Mouse (Mus musculus): ENCODE results near the gene C1s2. TPM values are rescaled to one million over a fixed set of nuclear protein-coding genes. Genes with fewer than 3 reads are reported as not detected.
"Not testable (repeated sequence)": the region's sequence is repeated elsewhere in the genome, so short reads cannot be mapped to it uniquely, and the experiment has no call there.

The C1s2 gene
- polyA plus RNA-seq, 1 experiment from 2014 or later = 0.26 TPM

DNA sequence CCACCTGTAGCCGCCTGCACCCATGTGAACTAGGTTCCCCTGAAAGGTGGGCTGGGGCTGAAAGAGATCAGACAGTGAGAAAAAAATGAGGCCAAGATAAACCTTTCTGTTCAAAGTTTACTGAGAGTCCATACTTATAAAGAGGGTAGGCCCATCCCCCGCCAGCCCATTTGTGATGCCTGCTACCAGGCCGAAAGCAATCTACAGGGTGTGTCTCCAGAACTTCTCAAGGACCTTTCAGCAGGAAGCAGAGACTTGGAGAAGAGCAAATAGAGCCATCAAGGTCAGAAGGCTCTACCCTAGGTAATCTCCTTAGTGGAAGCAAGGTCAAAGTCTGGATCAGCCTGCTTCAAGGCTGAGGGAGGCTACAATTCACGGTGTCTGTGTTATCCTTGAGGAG lies 33.9 kb downstream of the C1s2 start:
- Histone ChIP-seq H3K27me3 (ENCODE audit: control insufficient read depth, insufficient read depth, low read depth, low read length) (no peaks in the 10 kb centered on the region), H3K9ac (ENCODE audit: low read depth, low read length) (no peak overlapping the region), H3K4me2 (ENCODE audit: low read length) (no peak overlapping the region), H3K4me3 (ENCODE audit: low read depth, low read length) (no peak overlapping the region), H3K36me3 (ENCODE audit: control insufficient read depth, insufficient read depth, low read length) (no peaks in the 10 kb centered on the region), H3K4me1 (ENCODE audit: control insufficient read depth, insufficient read depth, low read length) (no peaks in the 10 kb centered on the region), H3K27ac (ENCODE audit: low read length) (no peak overlapping the region), H3K9me3 (replicated peaks; ENCODE audit: control insufficient read depth, low read length, poor library complexity, severe bottlenecking) (peaks cover 2% of the 10 kb centered on the region; the same call in 1 of the 2 replicates)
- ATAC-seq = no peak
- 91% methylated on average over 4 of the region's 4 CpGs for WGBS

DNA sequence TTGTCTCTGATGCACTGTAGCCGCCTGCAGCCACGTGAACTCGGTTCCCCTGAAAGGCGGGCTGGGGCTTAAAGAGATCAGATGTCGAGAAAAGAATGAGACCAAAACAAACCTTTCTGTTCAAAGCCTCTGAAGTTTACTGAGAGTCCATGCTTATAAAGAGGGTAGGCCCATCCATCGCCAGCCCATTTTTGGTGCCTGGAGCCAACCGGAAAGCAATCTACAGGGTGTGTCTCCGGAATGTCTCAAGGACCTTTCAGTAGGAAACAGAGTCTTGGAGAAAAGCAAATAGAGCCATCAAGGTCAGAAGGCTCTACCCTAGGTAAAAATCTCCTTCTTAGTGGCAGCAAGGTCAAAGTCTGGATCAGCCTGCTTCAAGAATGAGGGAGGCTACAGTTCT lies 42.8 kb downstream of the C1s2 start:
- 82% methylated on average over 8 of the region's 8 CpGs for WGBS
- ATAC-seq = no peak
- Histone ChIP-seq H3K9me3 (replicated peaks; ENCODE audit: control insufficient read depth, low read length, poor library complexity, severe bottlenecking) (no peaks in the 10 kb centered on the region), H3K36me3 (ENCODE audit: control insufficient read depth, insufficient read depth, low read length) (no peaks in the 10 kb centered on the region), H3K9ac (ENCODE audit: low read depth, low read length) (no peak overlapping the region), H3K27me3 (ENCODE audit: control insufficient read depth, insufficient read depth, low read depth, low read length) (no peaks in the 10 kb centered on the region), H3K4me2 (ENCODE audit: low read length) (no peak overlapping the region), H3K4me3 (ENCODE audit: low read depth, low read length) (no peak overlapping the region), H3K27ac (ENCODE audit: low read length) (no peak overlapping the region), H3K4me1 (ENCODE audit: control insufficient read depth, insufficient read depth, low read length) (no peaks in the 10 kb centered on the region)

DNA sequence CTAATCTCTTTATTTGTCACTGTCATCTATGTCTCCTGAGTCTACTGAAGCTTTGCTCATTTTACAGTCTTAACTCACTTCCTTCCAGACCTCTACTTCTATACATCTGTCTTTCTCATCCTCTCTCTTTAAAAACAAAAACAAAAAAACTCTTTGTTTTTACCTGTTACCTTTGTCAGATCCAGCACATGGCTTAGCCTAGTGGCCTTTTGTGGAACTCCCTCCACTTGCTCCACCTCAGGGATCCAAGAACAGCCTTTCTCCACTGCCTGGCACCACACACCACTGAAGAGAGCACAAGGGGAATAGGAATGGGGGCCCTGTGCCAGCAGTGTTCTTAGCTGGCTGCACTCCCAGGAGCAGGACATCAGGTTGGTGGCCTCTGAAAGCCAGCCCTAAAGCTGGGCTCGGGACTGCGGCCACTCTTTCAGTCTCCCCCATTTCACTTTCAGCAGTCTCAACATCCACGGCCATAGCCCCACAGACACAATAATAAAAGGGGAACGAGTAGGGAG lies 43.6 kb downstream of the C1s2 start:
- Histone ChIP-seq H3K4me3 (ENCODE audit: low read depth, low read length) (no peak overlapping the region), H3K27me3 (ENCODE audit: control insufficient read depth, insufficient read depth, low read depth, low read length) (no peaks in the 10 kb centered on the region), H3K36me3 (ENCODE audit: control insufficient read depth, insufficient read depth, low read length) (no peaks in the 10 kb centered on the region), H3K4me1 (ENCODE audit: control insufficient read depth, insufficient read depth, low read length) (no peaks in the 10 kb centered on the region), H3K27ac (ENCODE audit: low read length) (no peak overlapping the region), H3K4me2 (ENCODE audit: low read length) (no peak overlapping the region), H3K9ac (ENCODE audit: low read depth, low read length) (no peak overlapping the region), H3K9me3 (replicated peaks; ENCODE audit: control insufficient read depth, low read length, poor library complexity, severe bottlenecking) (no peaks in the 10 kb centered on the region)
- 84% methylated on average over 4 of the region's 4 CpGs for WGBS
- no peak for ATAC-seq

DNA sequence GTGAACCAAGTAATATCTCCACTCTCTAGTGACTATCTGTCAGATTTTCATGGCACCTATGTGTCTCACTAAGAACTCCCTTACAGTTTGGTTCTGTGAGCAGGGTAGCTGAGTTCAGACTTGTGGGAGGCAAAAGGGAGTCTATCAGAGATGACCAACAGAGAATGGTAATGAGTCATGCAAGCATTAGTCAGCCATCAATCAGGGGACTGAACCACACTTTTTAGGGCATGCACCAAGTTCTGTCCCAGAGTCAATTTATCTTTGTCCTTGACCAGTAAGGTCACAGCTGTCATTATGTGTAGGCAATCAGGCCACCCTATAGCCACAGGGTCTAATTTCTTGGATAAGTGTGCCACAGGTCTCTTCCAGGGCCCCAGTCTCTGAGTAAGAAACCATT lies 47.1 kb downstream of the C1s2 start:
- H3K4me3 ChIP-seq (ENCODE audit: low read depth, low read length) = no peak overlapping the region
- no peak overlapping the region for H3K9ac ChIP-seq (ENCODE audit: low read depth, low read length)
- no peaks in the 10 kb centered on the region for H3K27me3 ChIP-seq (ENCODE audit: control insufficient read depth, insufficient read depth, low read depth, low read length)
- H3K4me1 ChIP-seq (ENCODE audit: control insufficient read depth, insufficient read depth, low read length) = no peaks in the 10 kb centered on the region
- no peak overlapping the region for H3K27ac ChIP-seq (ENCODE audit: low read length)
- no peak for ATAC-seq
- H3K9me3 ChIP-seq (replicated peaks; ENCODE audit: control insufficient read depth, low read length, poor library complexity, severe bottlenecking) = no peaks in the 10 kb centered on the region
- H3K36me3 ChIP-seq (ENCODE audit: control insufficient read depth, insufficient read depth, low read length) = no peaks in the 10 kb centered on the region
- H3K4me2 ChIP-seq (ENCODE audit: low read length) = no peak overlapping the region

DNA sequence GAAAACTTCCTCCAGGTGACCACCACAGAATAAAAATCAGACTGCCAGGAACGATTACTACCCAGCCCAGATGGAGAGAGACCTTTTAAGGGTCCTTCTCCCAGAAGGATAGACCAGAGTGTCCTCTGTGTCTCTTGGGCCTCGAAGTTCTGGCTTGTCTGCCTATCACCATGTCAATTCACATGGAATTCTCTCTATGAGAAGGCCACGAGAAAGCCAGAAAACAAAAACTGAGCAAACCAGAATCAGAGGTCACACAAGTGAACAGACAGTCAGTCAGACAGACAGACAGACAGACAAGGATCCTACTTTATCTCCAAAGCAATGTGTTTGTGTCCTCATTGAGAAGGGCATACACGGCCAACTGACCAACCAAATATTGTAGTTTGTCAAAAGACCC lies 49.6 kb downstream of the C1s2 start:
- Histone ChIP-seq H3K4me2 (ENCODE audit: low read length) (no peak overlapping the region), H3K36me3 (ENCODE audit: control insufficient read depth, insufficient read depth, low read length) (no peaks in the 10 kb centered on the region), H3K9me3 (replicated peaks; ENCODE audit: control insufficient read depth, low read length, poor library complexity, severe bottlenecking) (no peaks in the 10 kb centered on the region), H3K9ac (ENCODE audit: low read depth, low read length) (no peak overlapping the region), H3K4me3 (ENCODE audit: low read depth, low read length) (no peak overlapping the region), H3K4me1 (ENCODE audit: control insufficient read depth, insufficient read depth, low read length) (no peaks in the 10 kb centered on the region), H3K27me3 (ENCODE audit: control insufficient read depth, insufficient read depth, low read depth, low read length) (no peaks in the 10 kb centered on the region), H3K27ac (ENCODE audit: low read length) (no peak overlapping the region)
- no peak for ATAC-seq
- WGBS = 75% methylated on average over 4 of the region's 4 CpGs

DNA sequence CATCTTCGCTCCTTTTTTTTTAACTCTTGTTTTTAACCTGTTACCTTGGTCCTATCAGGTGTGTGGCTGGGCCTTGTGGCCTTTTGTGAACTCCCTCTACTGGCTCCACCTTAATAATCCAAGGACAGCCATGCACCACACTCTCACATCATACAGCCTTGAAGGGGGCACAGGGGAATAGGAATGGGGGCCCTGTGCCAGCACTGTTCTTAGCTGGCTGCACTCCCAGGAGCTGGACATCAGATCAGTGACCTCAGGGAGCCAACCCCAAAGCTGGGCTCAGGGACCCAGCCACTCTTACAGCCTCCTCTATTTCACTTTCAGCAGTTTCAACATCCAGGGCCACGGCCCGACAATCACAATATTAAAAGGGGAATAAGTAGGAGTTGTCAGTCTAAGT lies 50.1 kb downstream of the C1s2 start:
- Histone ChIP-seq H3K9me3 (replicated peaks; ENCODE audit: control insufficient read depth, low read length, poor library complexity, severe bottlenecking) (no peaks in the 10 kb centered on the region), H3K4me1 (ENCODE audit: control insufficient read depth, insufficient read depth, low read length) (no peaks in the 10 kb centered on the region), H3K9ac (ENCODE audit: low read depth, low read length) (no peak overlapping the region), H3K4me3 (ENCODE audit: low read depth, low read length) (no peak overlapping the region), H3K27ac (ENCODE audit: low read length) (no peak overlapping the region), H3K36me3 (ENCODE audit: control insufficient read depth, insufficient read depth, low read length) (no peaks in the 10 kb centered on the region), H3K27me3 (ENCODE audit: control insufficient read depth, insufficient read depth, low read depth, low read length) (no peaks in the 10 kb centered on the region), H3K4me2 (ENCODE audit: low read length) (no peak overlapping the region)
- 88% methylated on average over 3 of the region's 3 CpGs for WGBS
- ATAC-seq = no peak

DNA sequence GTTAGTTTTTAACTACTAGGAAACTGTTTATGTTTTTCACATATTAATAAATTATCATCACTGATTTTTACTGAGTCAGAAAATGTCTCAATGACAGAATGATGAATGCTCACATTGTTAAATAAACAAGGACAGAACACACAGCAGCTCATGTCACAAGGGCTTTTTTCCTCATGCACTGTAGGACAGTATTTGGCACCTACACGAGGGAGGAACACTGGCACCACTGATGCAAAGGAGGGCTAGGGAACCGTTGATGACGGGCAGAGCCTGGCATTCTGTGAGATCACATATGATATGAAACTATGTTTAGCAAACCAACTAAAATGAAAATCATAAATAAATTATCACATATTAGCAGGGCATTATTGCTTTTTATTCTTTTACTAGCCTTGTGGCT lies 51.0 kb downstream of the C1s2 start:
- WGBS = 80% methylated on average over 3 of the region's 3 CpGs
- no peak overlapping the region for H3K4me2 ChIP-seq (ENCODE audit: low read length)
- no peak for ATAC-seq
- no peaks in the 10 kb centered on the region for H3K27me3 ChIP-seq (ENCODE audit: control insufficient read depth, insufficient read depth, low read depth, low read length)
- H3K9ac ChIP-seq (ENCODE audit: low read depth, low read length) = no peak overlapping the region
- H3K36me3 ChIP-seq (ENCODE audit: control insufficient read depth, insufficient read depth, low read length) = no peaks in the 10 kb centered on the region
- no peak overlapping the region for H3K27ac ChIP-seq (ENCODE audit: low read length)
- no peaks in the 10 kb centered on the region for H3K9me3 ChIP-seq (replicated peaks; ENCODE audit: control insufficient read depth, low read length, poor library complexity, severe bottlenecking)
- H3K4me3 ChIP-seq (ENCODE audit: low read depth, low read length) = no peak overlapping the region
- no peaks in the 10 kb centered on the region for H3K4me1 ChIP-seq (ENCODE audit: control insufficient read depth, insufficient read depth, low read length)

DNA sequence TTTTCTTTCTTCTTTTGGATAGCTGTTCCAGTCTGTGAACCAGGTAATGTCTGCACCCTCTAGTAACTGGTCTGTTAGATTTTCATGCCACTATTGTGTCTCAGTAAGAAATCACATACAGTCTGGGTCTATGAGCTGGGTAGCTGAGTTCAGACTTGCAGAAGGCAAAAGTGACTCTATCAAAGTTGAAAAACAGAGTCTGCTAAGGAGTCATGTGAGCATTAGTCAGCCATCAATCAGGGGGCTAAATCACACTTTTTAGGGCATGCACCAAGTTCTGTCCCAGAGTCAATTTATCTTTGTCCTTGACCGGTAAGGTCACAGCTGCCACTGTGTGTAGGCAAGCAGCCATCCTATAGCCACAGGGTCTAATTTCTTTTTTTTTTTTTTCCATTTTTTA lies 53.7 kb downstream of the C1s2 start:
- no peaks in the 10 kb centered on the region for H3K4me1 ChIP-seq (ENCODE audit: control insufficient read depth, insufficient read depth, low read length)
- WGBS = 100% methylated on average over 1 of the region's 1 CpGs
- no peaks in the 10 kb centered on the region for H3K36me3 ChIP-seq (ENCODE audit: control insufficient read depth, insufficient read depth, low read length)
- no peaks in the 10 kb centered on the region for H3K9me3 ChIP-seq (replicated peaks; ENCODE audit: control insufficient read depth, low read length, poor library complexity, severe bottlenecking)
- H3K4me3 ChIP-seq (ENCODE audit: low read depth, low read length) = no peak overlapping the region
- H3K9ac ChIP-seq (ENCODE audit: low read depth, low read length) = no peak overlapping the region
- ATAC-seq = no peak
- no peak overlapping the region for H3K27ac ChIP-seq (ENCODE audit: low read length)
- H3K27me3 ChIP-seq (ENCODE audit: control insufficient read depth, insufficient read depth, low read depth, low read length) = no peaks in the 10 kb centered on the region
- H3K4me2 ChIP-seq (ENCODE audit: low read length) = no peak overlapping the region

DNA sequence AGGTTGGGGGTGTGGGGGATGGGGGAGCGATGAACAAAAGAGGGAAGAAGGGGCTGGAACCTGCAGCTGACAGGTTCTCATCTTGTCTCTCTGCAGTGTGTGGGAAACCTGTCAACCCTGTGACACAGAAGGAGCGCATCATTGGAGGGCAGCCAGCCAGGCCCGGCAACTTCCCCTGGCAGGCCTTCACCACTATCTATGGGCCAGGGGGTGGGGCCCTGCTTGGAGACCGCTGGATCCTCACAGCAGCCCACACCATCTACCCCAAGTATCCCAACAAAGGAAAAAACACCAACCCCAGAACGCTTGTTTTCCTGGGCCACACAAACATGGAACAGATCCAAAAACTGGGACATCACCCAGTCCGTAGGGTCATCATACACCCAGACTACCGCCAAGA lies 55.7 kb downstream of the C1s2 start:
- 85% methylated on average over 6 of the region's 7 CpGs for WGBS
- not testable (repeated sequence) for H3K4me1 ChIP-seq (ENCODE audit: control insufficient read depth, insufficient read depth, low read length); H3K4me3 ChIP-seq (ENCODE audit: low read depth, low read length); H3K9me3 ChIP-seq (replicated peaks; ENCODE audit: control insufficient read depth, low read length, poor library complexity, severe bottlenecking); H3K36me3 ChIP-seq (ENCODE audit: control insufficient read depth, insufficient read depth, low read length); H3K4me2 ChIP-seq (ENCODE audit: low read length); H3K27me3 ChIP-seq (ENCODE audit: control insufficient read depth, insufficient read depth, low read depth, low read length); H3K9ac ChIP-seq (ENCODE audit: low read depth, low read length); H3K27ac ChIP-seq (ENCODE audit: low read length); ATAC-seq
